In the genomic region with DNA sequence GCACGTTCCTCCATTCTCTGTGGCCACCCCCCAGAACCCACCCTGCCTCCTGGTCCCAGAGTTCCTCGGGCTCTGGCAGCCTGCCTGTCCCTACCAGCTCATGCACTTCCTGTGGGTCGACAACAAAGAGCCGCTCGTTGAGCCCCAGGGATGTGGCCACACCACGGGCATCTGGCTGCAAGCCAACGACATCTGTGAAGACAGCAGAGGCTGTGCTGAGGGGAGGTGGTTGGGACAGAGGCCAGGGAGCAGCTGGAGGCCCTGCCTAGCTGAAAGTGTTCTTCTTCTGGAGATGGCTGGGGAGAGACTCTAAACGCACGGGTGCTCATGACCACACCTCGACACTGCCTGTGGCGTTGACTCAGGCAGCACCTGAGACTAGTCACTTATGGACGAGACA, we compare ENCODE assay signal across 8 mouse cellular contexts. TPM values are rescaled to one million over a fixed set of nuclear protein-coding genes. Genes with fewer than 3 reads are reported as not detected.
DNase-seq lines count a peak whose midpoint lies in the region; ATAC-seq and TF ChIP-seq lines count a peak whose summit lies in the region.

No protein-coding gene starts in this region.

- peak overlapping the region; percentile 63 for H3K27ac ChIP-seq in embryonic facial prominence, embryonic 15.5 days (replicated peaks)
- peak overlapping the region; percentile 51; the same call in 1 of the 2 replicates for H3K27ac ChIP-seq in lung, postnatal 0 days (ENCODE audit: low read length)

- peak; percentile 86 for ATAC-seq in embryonic facial prominence, embryonic 15.5 days (ENCODE audit: insufficient number of reproducible peaks, low FRiP score, low TSS enrichment, low read depth)
- peak; percentile 95 for ATAC-seq in lung, postnatal 0 days

- intact Hi-C loops in heart, postnatal 10 days (cut with DNase I), result no loop called here

- peak; percentile 56; the same call in 1 of the 2 replicates for TF ChIP-seq EP300 in lung, postnatal 0 days (IDR thresholded peaks at IDR 0.05)

- no peaks in the 10 kb centered on the region for H3K9me3 ChIP-seq in embryonic facial prominence, embryonic 15.5 days (replicated peaks)
- H3K9me3 ChIP-seq in lung, postnatal 0 days (ENCODE audit: low read length), result no peaks in the 10 kb centered on the region

- peak; percentile 97 for DNase-seq in 3T3-L1 (ENCODE audit: low read depth, low spot score)
- DNase-seq in adrenal gland, adult 18-20 months (ENCODE audit: low spot score in 2 of 2), result peak; percentile 59 to 60
- DNase-seq in heart, postnatal 10 days, result peak; percentile 64 to 68
- peak; percentile 89 for DNase-seq in layer of hippocampus, adult 11-12 months (ENCODE audit: low spot score)
- peak; percentile 90 for DNase-seq in lung, postnatal 0 days (ENCODE audit: low spot score)
- DNase-seq in ovary, postnatal 14 days (ENCODE audit: low spot score), result peak; percentile 59
- DNase-seq in thymus, postnatal 10 days (ENCODE audit: low spot score in 2 of 2), result peak; percentile 70 to 75

- no peak for TF ChIP-seq CTCF in lung, postnatal 0 days (IDR thresholded peaks at IDR 0.05)

- no peaks in the 10 kb centered on the region for H3K36me3 ChIP-seq in embryonic facial prominence, embryonic 15.5 days
- H3K36me3 ChIP-seq in lung, postnatal 0 days (ENCODE audit: insufficient read depth, low read length), result no peaks in the 10 kb centered on the region

- no peak overlapping the region for H3K9ac ChIP-seq in embryonic facial prominence, embryonic 15.5 days
- H3K9ac ChIP-seq in lung, postnatal 0 days (replicated peaks; ENCODE audit: low read depth), result no peak overlapping the region

- no peak overlapping the region for H3K4me3 ChIP-seq in embryonic facial prominence, embryonic 15.5 days (replicated peaks)
- H3K4me3 ChIP-seq in lung, postnatal 0 days (ENCODE audit: low read depth, low read length), result no peak overlapping the region

- peaks cover 43% of the 10 kb centered on the region for H3K4me1 ChIP-seq in embryonic facial prominence, embryonic 15.5 days
- H3K4me1 ChIP-seq in lung, postnatal 0 days (ENCODE audit: insufficient read depth, low read depth, low read length), result peaks cover 3% of the 10 kb centered on the region; the same call in 1 of the 2 replicates

- H3K4me2 ChIP-seq in embryonic facial prominence, embryonic 15.5 days (replicated peaks), result peak overlapping the region; percentile 24; the same call in 1 of the 2 replicates
- no peak overlapping the region; the same call in 1 of the 2 replicates for H3K4me2 ChIP-seq in lung, postnatal 0 days (replicated peaks; ENCODE audit: low read depth, low read length)

- WGBS in embryonic facial prominence, embryonic 15.5 days, result 5% methylated on average over 12 of the region's 12 CpGs
- 2% methylated on average over 12 of the region's 12 CpGs for WGBS in lung, postnatal 0 days

- no peaks in the 10 kb centered on the region for H3K27me3 ChIP-seq in embryonic facial prominence, embryonic 15.5 days
- no peaks in the 10 kb centered on the region for H3K27me3 ChIP-seq in lung, postnatal 0 days (replicated peaks; ENCODE audit: insufficient read depth, low read length)

RNA-seq across cellular contexts. Expression of a gene that starts 17.1 kb away (rescaled TPM):
- 10 to 100 TPM; 13.2 to 25.2 TPM for total RNA-seq in adrenal gland, adult 18-20 months (2021)
- polyA plus RNA-seq in embryonic facial prominence, embryonic 15.5 days (2015; fragmentation: Nextera tagmentation; extraction: Ambion mirVana), result 11.8 and 12.9 TPM in 2 replicates
- 10 to 100 TPM; 29.2 to 30.7 TPM for total RNA-seq in heart, postnatal 10 days (2021)
- 18.7 and 25.5 TPM in 2 replicates for polyA plus RNA-seq in lung, postnatal 0 days (2015; fragmentation: Nextera tagmentation; extraction: Ambion mirVana)

RNA-seq across cellular contexts. Expression of a gene that starts 19.6 kb away (rescaled TPM):
- total RNA-seq in adrenal gland, adult 18-20 months (2021), result 1 to 10 TPM in 1 of 2 experiments, under 1 TPM in 1; 0.30 to 1.2 TPM
- polyA plus RNA-seq in embryonic facial prominence, embryonic 15.5 days (2015; fragmentation: Nextera tagmentation; extraction: Ambion mirVana), result 35.2 and 35.9 TPM in 2 replicates
- total RNA-seq in heart, postnatal 10 days (2021), result 1 to 10 TPM; 3.8 to 4.0 TPM
- 2.1 and 2.9 TPM in 2 replicates for polyA plus RNA-seq in lung, postnatal 0 days (2015; fragmentation: Nextera tagmentation; extraction: Ambion mirVana)

RNA-seq across cellular contexts. Expression of a gene that starts 27.6 kb away (rescaled TPM):
- 100 to 1,000 TPM; 114 to 139 TPM for total RNA-seq in adrenal gland, adult 18-20 months (2021)
- polyA plus RNA-seq in embryonic facial prominence, embryonic 15.5 days (2015; fragmentation: Nextera tagmentation; extraction: Ambion mirVana), result 51.2 and 52.7 TPM in 2 replicates
- total RNA-seq in heart, postnatal 10 days (2021), result 10 to 100 TPM; 62.0 to 71.0 TPM
- 69.5 and 75.7 TPM in 2 replicates for polyA plus RNA-seq in lung, postnatal 0 days (2015; fragmentation: Nextera tagmentation; extraction: Ambion mirVana)

RNA-seq across cellular contexts. Expression of a gene that starts 45.1 kb away (rescaled TPM):
- 10 to 100 TPM; 14.7 to 16.2 TPM for total RNA-seq in adrenal gland, adult 18-20 months (2021)
- 19.7 and 24.0 TPM in 2 replicates for polyA plus RNA-seq in embryonic facial prominence, embryonic 15.5 days (2015; fragmentation: Nextera tagmentation; extraction: Ambion mirVana)
- 10 to 100 TPM; 14.1 to 15.2 TPM for total RNA-seq in heart, postnatal 10 days (2021)
- polyA plus RNA-seq in lung, postnatal 0 days (2015; fragmentation: Nextera tagmentation; extraction: Ambion mirVana), result 14.3 and 15.5 TPM in 2 replicates
